Mouse (Mus musculus) heart, adult 18-20 months (tissue): ENCODE results near the gene Aox1. TPM values are rescaled to one million over a fixed set of nuclear protein-coding genes. Genes with fewer than 3 reads are reported as not detected.
"Not testable (repeated sequence)": the region's sequence is repeated elsewhere in the genome, so short reads cannot be mapped to it uniquely, and the experiment has no call there.

ENCODE experiments used
- DNase-seq, 2 experiments: peaks; one replicate each; pipeline ENCODE4 v3.0.0; 2021 to 2022; ENCODE audit warnings: mixed read lengths in 1 of 2
- long read RNA-seq, 2 experiments: library from polyadenylated mRNA; stranded (forward); transcript quantifications; one replicate each; pipeline ENCODE4 v2.0.0; 2021
- total RNA-seq, 2 experiments: library from RNA; stranded (reverse); gene quantifications; 2 replicates each; pipeline ENCODE4 v1.2.3; 2021

Aox1 gene
- total RNA-seq: 10 to 100 TPM in 1 of 2 experiments, 1 to 10 TPM in 1; 8.6 to 14.3 TPM
- long read RNA-seq, experiment 1, partial matches to known transcripts: 2 of 4 reads
- long read RNA-seq, experiment 1, other reads (novel, unspliced or antisense): 2 of 4 reads
- long read RNA-seq, experiment 2: 0 reads

GRCm38 (mm10) chr1:58029636-58030117, at the start of gene Aox1:
TSS of gene Aox1 (plus strand) at chr1:58029931.
- DNase-seq: peak; percentile 88 to 92

DNA sequence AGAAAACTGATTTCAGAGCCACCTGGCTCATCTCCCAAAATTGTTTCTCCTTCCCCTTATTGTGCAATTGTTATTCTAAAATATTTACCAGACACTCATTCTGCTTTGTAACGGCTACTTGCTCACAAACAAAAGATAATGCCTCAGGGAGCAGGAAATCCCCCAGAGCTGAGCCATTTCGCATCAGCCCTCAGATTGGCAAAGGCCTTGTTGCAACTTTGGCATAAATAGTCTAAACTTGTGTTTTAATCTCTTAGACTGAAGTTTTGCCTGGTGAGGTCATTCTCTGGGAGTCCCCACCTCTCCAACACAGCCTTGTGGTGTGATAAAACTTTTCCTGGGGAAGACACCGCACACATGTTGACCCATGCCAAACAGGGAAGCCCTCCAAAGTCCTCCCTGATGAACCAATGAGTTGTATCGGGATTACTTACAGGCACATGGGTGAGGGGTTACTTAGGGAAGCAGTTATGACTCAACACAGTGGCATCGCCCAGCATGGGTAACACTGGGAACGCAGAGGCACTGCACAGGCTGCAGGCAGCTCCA, 40.6 kb upstream of the Aox1 start:
- DNase-seq: peak; percentile 36 to 51

DNA sequence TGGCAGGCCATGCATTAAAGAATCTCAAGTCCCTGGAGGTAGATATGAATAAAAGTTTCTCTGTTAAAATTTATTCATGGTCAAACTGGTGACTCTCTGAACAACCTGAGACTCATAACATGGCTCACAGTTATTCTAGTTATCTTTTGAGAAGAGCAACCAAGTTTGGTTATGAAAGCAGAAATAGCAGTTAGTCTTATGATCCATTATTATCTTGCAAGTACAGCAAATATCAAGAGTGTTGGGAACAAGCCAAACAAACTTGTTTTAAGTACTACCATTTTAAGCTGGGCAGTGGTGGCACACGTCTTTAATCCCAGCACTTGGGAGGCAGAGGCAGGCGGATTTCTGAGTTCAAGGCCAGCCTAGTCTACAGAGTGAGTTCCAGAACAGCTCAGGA, 38.5 kb upstream of the Aox1 start:
- DNase-seq: no peak

GRCm38 (mm10) chr1:57995432-57996132, 34.1 kb upstream of the Aox1 start, which contains the start of gene Sgo2a:
TSS of gene Sgo2a (plus strand) at chr1:57995971.
- DNase-seq: peak; percentile 94 to 95

DNA sequence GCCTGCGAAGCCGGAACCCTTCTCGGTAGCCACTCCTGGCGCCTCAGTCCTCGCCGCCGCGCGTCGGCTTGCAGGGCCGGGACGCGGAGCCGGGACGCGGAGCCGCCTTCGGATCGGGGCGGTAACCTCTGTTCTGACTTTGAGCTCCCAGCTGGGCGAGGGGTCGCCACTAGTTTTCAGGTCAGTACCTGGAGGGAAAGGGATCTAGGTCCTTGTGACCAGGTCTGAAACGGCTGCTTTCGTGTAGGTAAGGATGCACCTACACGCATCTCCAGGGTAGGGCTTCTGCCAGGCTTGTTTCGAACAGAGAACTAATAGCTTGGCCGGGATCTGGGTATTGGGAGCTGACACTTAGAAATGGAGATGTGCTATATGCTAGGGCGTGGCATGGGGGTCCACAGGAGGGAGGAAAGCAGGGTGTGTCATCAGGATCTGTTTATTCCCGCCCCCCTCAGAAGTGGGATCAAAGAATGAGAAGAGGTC, 33.6 kb upstream of the Aox1 start:
- no peak for DNase-seq

GRCm38 (mm10) chr1:57998146-57998545, 31.6 kb upstream of the Aox1 start:
- peak in 1 of 2 experiments; percentile 8 for DNase-seq

- DNase-seq: not testable (repeated sequence)
These were observed 23.3 kb upstream of the Aox1 start for GRCm38 (mm10) chr1:58006388-58006787.

GRCm38 (mm10) chr1:58018856-58019255, 10.9 kb upstream of the Aox1 start, which contains the start of gene Kctd18:
TSS of gene Kctd18 (minus strand) at chr1:58018956.
- DNase-seq: no peak

DNA sequence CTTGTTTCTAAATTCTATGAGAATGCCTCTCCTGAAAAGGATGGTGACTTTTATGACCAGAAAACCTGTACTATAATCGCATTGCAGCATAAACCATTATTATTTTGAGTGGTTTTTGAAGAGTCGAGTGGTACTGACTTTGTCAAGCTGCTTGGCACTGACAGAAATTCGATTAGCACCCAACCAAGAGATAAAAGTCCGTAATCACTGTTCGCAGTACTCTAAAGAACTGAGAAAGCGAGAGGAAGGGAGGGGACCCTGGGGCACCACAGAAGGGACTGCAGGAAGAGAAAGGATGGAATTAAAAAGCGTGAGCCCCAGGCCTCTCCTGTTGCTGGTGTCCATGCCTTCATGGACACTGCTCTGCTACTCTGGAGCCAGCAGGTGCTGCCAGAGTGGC, 2.0 kb upstream of the Aox1 start:
- DNase-seq: no peak

DNA sequence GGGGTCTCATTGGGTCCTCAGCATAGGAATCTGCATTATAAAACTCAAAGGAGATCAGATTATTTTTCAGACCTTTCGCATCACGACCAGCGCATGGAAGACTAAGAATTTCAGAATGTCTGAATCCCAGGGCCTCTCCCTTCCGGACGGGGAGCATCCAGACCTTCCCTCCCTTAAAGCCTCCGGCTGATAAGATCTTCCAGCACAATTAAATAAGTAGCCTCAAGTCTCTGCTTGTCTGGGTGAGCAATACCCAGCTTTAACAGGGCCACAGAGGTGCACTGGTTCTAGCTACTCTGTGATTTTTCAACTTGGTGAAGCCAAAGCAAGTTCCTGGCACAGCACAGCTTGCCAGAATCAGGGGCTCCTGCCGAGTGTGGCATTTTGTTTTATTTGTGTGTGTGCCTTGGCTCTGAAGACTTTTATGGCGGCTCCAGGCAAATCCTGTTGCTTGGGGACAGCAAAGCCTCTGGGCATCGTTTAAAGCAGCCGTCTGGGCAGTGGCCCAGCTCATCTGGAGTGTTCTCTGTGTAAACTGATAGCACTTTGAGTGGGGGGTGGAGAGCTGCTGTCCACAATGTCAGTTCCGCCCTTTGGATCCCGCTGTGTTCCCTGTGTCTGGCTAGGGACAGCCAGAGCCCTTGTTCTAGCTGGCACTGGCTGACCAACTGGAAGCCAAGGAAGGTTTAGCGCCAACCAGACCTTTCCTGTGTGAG, 583 bp downstream of the Aox1 start:
- peak; percentile 91 to 95 for DNase-seq

- DNase-seq: peak; percentile 47 to 69
These were observed 1.5 kb downstream of the Aox1 start for GRCm38 (mm10) chr1:58031160-58031769.

- DNase-seq: not testable (repeated sequence)
These were observed 7.6 kb downstream of the Aox1 start for GRCm38 (mm10) chr1:58037306-58037705.

DNA sequence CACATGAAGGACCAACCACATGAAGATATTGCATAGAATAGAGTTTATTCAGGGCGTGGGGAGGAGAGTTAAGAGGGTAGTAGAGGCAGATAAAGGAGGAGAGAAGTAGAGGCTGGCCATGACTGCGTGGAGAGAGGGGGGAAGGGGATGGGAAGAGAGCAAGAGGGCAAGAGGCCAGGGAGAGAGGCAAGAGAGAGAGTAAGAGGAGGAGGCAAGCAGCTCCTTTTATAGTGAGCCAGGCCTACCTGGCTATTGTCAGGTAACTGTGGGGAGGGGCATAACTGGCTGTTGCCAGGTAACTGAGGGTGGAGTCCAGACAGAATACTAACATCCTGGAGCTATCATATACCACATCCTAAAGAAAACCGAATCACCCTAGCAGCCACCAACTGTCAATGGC, 15.3 kb downstream of the Aox1 start:
- no peak for DNase-seq

DNA sequence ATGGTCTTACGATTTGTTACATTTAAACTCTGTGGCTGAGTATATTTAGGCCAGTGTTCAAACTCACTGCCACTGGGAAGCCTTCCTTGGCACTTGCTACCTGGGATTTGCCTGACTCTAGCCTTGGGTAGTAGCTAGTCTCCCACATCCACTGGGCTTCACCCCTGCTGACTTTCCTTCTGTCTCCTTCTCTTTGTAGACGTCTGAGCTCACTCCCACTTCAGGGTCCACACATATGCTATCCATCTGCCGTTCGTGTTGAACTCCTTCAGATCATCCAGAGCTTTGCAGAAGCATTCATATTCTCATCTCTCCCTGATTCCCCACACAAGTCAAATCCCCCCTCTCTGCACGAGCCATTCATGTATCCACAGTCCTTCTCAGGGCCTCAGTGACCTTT, 15.8 kb downstream of the Aox1 start:
- DNase-seq: no peak

DNA sequence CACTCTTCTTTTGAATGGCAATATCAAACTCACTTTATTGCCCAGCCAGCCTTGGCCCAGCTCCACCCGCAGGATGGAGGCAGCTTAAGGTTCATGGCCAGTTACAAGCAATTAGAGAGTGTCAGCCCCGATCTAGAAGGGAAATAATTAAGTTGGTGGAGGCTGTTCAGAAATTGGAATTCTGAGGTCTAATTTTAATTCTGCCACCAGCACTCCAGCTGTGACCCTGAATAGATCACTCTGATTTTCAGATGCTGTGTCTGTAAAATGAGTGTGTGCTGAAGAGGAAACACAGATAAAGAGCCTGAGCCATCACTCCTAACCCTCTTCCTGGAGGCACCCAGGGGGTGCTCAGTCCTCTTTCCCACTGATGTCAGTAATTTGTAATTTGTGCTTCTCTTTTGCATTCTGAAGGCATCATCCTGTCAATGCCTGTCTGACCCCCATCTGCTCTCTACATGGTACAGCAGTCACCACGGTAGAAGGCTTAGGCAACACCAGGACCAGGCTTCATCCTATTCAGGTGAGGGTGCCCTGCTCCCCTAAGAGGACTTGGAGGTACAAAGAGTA, 17.1 kb downstream of the Aox1 start:
- no peak for DNase-seq

- no peak for DNase-seq
These were observed 19.4 kb downstream of the Aox1 start for GRCm38 (mm10) chr1:58049126-58049525.

DNA sequence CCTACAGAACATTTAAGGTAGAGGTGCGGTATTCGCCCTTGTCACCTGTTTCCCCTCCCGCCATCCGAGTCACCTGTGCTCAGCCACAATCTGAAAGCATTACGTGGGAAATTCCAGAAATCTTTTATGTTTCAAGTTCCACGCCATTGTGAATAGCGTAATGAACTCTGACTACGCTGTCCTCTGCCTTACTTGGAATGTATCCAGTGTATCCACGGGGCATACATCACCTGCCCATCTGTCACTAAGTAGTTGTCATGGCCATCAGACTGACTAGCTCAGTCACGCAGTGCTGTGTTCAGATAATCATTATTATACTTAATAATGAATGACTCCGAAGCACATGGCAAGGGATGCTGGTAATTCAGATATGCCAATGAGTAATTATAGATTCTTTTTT, 25.9 kb downstream of the Aox1 start:
- DNase-seq: no peak

DNA sequence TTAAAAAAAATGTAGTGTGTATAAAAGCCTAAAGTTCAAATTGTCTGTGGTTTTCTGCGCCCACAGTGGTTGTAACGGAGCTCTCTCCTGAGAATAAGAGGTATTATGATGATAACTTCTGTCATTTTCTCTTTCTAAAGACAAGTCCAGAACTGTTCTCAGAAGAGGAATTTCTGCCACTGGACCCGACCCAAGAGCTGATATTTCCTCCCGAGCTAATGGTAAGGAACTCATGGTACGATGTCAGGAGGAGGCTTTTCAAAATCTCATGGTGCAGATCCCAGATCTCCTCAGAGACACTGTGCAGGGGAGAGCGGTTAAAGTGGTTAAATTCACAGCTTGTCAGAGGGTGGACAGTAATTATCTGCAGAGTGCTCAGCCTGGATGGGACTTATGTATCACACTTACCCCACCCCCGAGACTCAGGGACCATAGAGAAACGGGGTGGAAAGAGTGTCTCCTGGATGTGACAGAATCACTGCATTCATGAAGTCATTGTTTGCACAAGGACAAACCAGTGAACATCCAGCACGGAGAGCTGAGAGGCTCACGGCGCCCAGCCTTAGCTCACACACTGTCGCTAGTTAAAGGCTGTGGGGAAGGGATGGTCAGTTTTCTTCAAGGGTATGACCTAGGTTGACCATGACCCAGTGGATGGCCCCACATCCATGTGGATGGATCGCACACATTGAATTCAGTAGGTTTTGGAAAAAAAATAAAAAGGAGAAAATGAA, 26.5 kb downstream of the Aox1 start:
- DNase-seq: no peak

DNA sequence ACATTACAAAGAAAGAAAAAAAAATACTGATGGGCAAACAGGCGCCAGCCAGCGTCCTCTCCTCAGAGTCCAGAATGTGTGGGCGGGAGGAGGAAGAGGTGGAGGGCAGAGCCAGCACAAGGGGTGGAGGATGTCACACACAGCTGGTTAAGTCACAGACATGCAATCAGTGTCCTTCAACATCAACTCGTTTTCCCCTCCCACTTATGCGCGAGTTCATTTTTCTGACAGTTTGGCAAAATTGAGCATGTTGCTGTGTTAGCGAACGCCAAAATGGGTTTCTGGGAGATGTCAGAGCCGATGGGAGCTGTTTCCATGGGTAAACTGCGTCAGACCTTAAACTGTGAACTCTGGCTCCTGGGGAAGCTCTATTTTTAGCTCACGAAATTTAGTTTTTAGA, 27.2 kb downstream of the Aox1 start:
- peak; percentile 42 to 53 for DNase-seq

DNA sequence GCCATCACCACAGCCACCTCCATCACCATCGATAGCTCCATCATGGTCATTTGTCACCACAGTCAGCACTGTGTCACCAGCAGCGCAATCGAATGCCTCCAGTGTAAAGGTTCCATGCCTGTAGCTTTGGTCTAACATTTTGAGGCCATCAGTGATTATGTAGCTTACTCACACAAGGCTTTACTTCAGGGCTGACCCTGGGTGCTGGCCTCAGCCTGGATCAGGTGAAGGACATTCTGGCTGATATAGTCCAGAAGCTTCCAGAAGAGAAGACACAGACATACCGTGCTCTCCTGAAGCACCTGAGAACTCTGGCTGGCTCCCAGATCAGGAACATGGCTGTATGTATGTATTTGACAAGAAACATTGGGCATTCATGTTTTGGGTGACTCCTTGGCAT, 29.1 kb downstream of the Aox1 start:
- no peak for DNase-seq

DNA sequence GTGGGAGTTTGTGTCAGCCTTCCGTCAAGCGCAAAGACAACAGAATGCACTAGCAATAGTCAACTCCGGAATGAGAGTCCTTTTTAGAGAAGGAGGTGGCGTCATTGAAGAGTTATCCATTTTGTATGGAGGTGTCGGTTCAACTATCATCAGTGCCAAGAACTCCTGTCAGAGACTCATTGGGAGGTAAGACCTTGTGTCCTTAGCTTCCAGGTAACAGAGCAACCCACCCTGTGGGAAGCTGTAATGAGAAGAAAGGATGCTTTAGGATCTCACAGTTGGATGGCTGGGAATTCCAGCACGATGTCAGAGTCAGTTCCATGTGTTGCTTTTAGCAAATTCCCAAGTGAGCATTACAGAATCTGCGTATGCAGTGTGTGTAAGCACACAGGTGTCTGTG, 32.4 kb downstream of the Aox1 start:
- no peak for DNase-seq
